Mouse (Mus musculus): ENCODE data around the gene Asic3. TPM values are rescaled to one million over a fixed set of nuclear protein-coding genes. Genes with fewer than 3 reads are reported as not detected.

Asic3 gene
- 0.31 and 0.34 TPM in 2 replicates for polyA plus RNA-seq (2016; fragmentation: Nextera tagmentation; extraction: Ambion mirVana)

DNA sequence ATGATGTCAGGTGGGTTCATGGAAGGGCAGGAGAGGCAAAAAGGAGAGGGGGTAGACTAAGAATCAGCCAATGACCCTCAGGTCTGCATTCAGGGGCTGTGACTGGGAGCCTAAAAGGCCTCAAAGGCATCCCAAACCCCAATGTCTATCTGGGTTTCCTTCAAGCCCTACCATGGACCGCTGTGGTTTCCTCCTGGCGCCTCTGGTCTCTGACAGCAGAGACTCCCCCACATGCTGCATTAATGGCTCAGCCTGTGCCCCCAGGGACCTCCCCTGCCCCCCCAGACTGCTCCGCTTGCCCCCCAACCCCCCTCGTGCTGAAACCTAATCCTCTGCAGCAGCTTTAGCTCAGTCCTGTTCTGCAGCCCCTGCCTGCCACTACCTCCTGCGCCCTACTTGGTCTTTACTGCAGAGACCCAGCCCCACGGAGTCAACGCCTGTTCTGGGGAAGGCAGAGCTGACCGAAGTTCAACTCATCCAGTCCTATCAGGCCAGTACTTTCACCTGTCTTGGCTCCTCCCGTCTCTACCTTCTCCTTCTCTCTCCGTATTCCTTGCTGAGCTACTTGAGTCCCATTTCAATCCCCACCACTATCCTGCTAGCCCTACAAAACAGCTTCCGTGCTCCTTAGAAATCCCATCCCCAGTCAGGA lies at the start of gene Asic3:
Gene Asic3, plus strand, starts transcription at position 351 of the 652 bp plus-strand sequence.
- Histone ChIP-seq H3K4me1 (peaks cover 31% of the 10 kb centered on the region), H3K9me3 (no peaks in the 10 kb centered on the region), H3K27me3 (replicated peaks; ENCODE audit: low read depth, poor library complexity, severe bottlenecking) (0 out of 2 replicates have a peak, but pooled peaks cover 9% of the 10 kb centered on the region), H3K36me3 (replicated peaks) (peaks cover 13% of the 10 kb centered on the region), H3K27ac (replicated peaks) (0 out of 2 replicates have a peak within 1 kb of the TSS, but pooled peaks have one; percentile 21), H3K4me3 (peak within 1 kb of the TSS; percentile 1; the same call in 1 of the 2 replicates)
- DNase-seq (ENCODE audit: low spot score) = peak; percentile 40
- WGBS = 49% methylated on average over 11 of the region's 11 CpGs

DNA sequence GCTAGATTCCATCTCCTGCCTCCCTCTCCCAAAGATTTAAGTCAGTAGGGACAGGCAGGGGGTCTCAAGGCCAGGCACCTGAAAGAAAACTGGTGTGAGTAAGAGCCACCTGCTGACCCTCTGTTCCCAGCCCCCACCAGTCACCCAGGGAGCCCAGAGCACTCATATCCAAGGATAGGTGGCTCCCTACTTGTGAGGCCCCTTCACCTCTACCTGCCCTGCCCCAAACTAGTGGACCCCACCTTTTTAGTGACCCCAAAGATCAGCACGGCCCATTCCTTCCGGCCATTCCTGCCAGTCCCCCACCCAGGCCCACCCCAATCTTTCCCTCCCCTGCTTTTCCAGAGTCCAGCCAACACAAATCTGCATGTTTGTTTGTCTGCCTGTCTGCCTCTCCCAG lies 49.7 kb upstream of the Asic3 start:
- 81% methylated on average over 2 of the region's 2 CpGs for WGBS
- Histone ChIP-seq H3K4me3 (no peak overlapping the region), H3K9me3 (no peaks in the 10 kb centered on the region), H3K4me1 (peaks cover 14% of the 10 kb centered on the region), H3K36me3 (replicated peaks) (no peaks in the 10 kb centered on the region), H3K27me3 (replicated peaks; ENCODE audit: low read depth, poor library complexity, severe bottlenecking) (0 out of 2 replicates have a peak, but pooled peaks cover 3% of the 10 kb centered on the region), H3K27ac (replicated peaks) (no peak overlapping the region)
- no peak for DNase-seq (ENCODE audit: low spot score)

DNA sequence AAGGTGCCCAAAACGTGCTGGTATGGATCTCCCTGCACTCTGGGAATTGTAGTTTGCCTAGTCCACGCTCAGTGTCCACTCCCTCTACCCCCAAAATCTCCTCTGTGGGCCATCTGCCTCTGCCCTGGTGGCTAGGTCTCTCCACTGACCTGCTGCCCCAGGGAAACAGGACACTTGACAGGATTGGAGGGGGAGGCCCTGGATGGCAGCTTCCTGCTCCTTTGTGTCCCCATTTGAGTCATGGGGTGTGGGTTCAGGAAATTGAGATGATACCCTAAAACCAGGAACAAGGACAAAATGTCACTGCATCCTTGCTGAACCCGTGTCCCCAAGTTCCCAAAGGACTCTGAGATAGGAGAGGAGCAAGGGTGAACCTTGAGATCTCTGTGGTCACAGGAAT lies 49.1 kb upstream of the Asic3 start:
- Histone ChIP-seq H3K27ac (replicated peaks) (no peak overlapping the region), H3K9me3 (no peaks in the 10 kb centered on the region), H3K4me3 (no peak overlapping the region), H3K4me1 (peaks cover 15% of the 10 kb centered on the region), H3K36me3 (replicated peaks) (no peaks in the 10 kb centered on the region), H3K27me3 (replicated peaks; ENCODE audit: low read depth, poor library complexity, severe bottlenecking) (0 out of 2 replicates have a peak, but pooled peaks cover 3% of the 10 kb centered on the region)
- no peak for DNase-seq (ENCODE audit: low spot score)
- WGBS = 60% methylated on average over 3 of the region's 3 CpGs

GRCm38 (mm10) chr5:24364508-24364907 lies 48.7 kb upstream of the Asic3 start, which contains the start of gene Nos3:
Nos3 (plus strand) TSS chr5:24364810.
- H3K27me3 ChIP-seq (replicated peaks; ENCODE audit: low read depth, poor library complexity, severe bottlenecking) = 0 out of 2 replicates have a peak, but pooled peaks cover 3% of the 10 kb centered on the region
- WGBS = 48% methylated on average over 12 of the region's 12 CpGs
- H3K27ac ChIP-seq (replicated peaks) = 0 out of 2 replicates have a peak within 1 kb of the TSS, but pooled peaks have one; percentile 37
- H3K4me3 ChIP-seq = peak within 1 kb of the TSS; percentile 25
- no peaks in the 10 kb centered on the region for H3K9me3 ChIP-seq
- H3K4me1 ChIP-seq = peaks cover 19% of the 10 kb centered on the region
- no peak for DNase-seq (ENCODE audit: low spot score)
- H3K36me3 ChIP-seq (replicated peaks) = no peaks in the 10 kb centered on the region

GRCm38 (mm10) chr5:24364963-24365362 lies 48.2 kb upstream of the Asic3 start:
- 0 out of 2 replicates have a peak, but pooled peaks cover 3% of the 10 kb centered on the region for H3K27me3 ChIP-seq (replicated peaks; ENCODE audit: low read depth, poor library complexity, severe bottlenecking)
- no peak for DNase-seq (ENCODE audit: low spot score)
- no peaks in the 10 kb centered on the region for H3K9me3 ChIP-seq
- peaks cover 24% of the 10 kb centered on the region for H3K4me1 ChIP-seq
- no peaks in the 10 kb centered on the region for H3K36me3 ChIP-seq (replicated peaks)
- peak overlapping the region; percentile 25 for H3K4me3 ChIP-seq
- H3K27ac ChIP-seq (replicated peaks) = 0 out of 2 replicates have a peak overlapping the region, but pooled peaks have one; percentile 37
- 84% methylated on average over 10 of the region's 10 CpGs for WGBS

GRCm38 (mm10) chr5:24365528-24365927 lies 47.7 kb upstream of the Asic3 start:
- Histone ChIP-seq H3K27ac (replicated peaks) (no peak overlapping the region), H3K36me3 (replicated peaks) (no peaks in the 10 kb centered on the region), H3K4me1 (peaks cover 25% of the 10 kb centered on the region), H3K4me3 (peak overlapping the region; percentile 25; the same call in 1 of the 2 replicates), H3K9me3 (no peaks in the 10 kb centered on the region), H3K27me3 (replicated peaks; ENCODE audit: low read depth, poor library complexity, severe bottlenecking) (0 out of 2 replicates have a peak, but pooled peaks cover 3% of the 10 kb centered on the region)
- DNase-seq (ENCODE audit: low spot score) = no peak
- WGBS = 32% methylated on average over 5 of the region's 5 CpGs

- Histone ChIP-seq H3K27me3 (replicated peaks; ENCODE audit: low read depth, poor library complexity, severe bottlenecking) (0 out of 2 replicates have a peak, but pooled peaks cover 3% of the 10 kb centered on the region), H3K36me3 (replicated peaks) (no peaks in the 10 kb centered on the region), H3K4me1 (peaks cover 25% of the 10 kb centered on the region), H3K27ac (replicated peaks) (no peak overlapping the region), H3K9me3 (no peaks in the 10 kb centered on the region), H3K4me3 (no peak overlapping the region)
- WGBS = 86% methylated on average over 9 of the region's 9 CpGs
- no peak for DNase-seq (ENCODE audit: low spot score)
Observed at GRCm38 (mm10) chr5:24366426-24366825, 46.8 kb upstream of the Asic3 start.

- 83% methylated on average over 9 of the region's 9 CpGs for WGBS
Observed at GRCm38 (mm10) chr5:24369767-24370166, 43.4 kb upstream of the Asic3 start.

GRCm38 (mm10) chr5:24373807-24374206 lies 39.4 kb upstream of the Asic3 start:
- Histone ChIP-seq H3K4me3 (no peak overlapping the region), H3K27me3 (replicated peaks; ENCODE audit: low read depth, poor library complexity, severe bottlenecking) (no peaks in the 10 kb centered on the region), H3K9me3 (no peaks in the 10 kb centered on the region), H3K27ac (replicated peaks) (no peak overlapping the region), H3K36me3 (replicated peaks) (no peaks in the 10 kb centered on the region), H3K4me1 (peaks cover 26% of the 10 kb centered on the region)
- DNase-seq (ENCODE audit: low spot score) = no peak
- WGBS = 67% methylated on average over 5 of the region's 5 CpGs

More at GRCm38 (mm10) chr5:24369767-24370166, 43.4 kb upstream of the Asic3 start:
- Histone ChIP-seq H3K9me3 (no peaks in the 10 kb centered on the region), H3K4me1 (peaks cover 27% of the 10 kb centered on the region), H3K27me3 (replicated peaks; ENCODE audit: low read depth, poor library complexity, severe bottlenecking) (0 out of 2 replicates have a peak, but pooled peaks cover 3% of the 10 kb centered on the region), H3K4me3 (no peak overlapping the region), H3K27ac (replicated peaks) (no peak overlapping the region), H3K36me3 (replicated peaks) (no peaks in the 10 kb centered on the region)
- DNase-seq (ENCODE audit: low spot score) = no peak

DNA sequence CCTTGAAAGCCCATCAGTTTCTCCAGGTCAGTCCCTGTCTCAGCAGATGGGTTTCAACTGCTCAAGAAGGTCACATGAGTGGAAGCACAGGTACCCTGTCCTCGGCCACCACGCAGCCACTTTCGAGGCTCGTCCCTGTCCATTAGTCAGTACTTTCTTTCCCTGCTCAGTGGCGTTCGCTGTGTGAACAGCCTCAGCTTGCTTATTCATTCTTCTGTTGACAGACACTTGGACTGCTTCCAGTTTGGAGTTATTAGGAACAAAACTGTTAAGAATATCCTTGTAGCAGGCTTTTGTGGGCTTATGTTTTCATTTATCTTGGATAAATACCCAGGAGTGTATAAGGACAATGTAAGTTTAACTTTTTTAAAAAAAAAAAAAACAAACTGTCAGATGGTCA lies 39.0 kb upstream of the Asic3 start:
- H3K4me1 ChIP-seq = peaks cover 24% of the 10 kb centered on the region
- 83% methylated on average over 6 of the region's 6 CpGs for WGBS
- DNase-seq (ENCODE audit: low spot score) = no peak
- no peaks in the 10 kb centered on the region for H3K27me3 ChIP-seq (replicated peaks; ENCODE audit: low read depth, poor library complexity, severe bottlenecking)
- no peaks in the 10 kb centered on the region for H3K9me3 ChIP-seq
- no peaks in the 10 kb centered on the region for H3K36me3 ChIP-seq (replicated peaks)
- no peak overlapping the region for H3K4me3 ChIP-seq
- no peak overlapping the region for H3K27ac ChIP-seq (replicated peaks)

DNA sequence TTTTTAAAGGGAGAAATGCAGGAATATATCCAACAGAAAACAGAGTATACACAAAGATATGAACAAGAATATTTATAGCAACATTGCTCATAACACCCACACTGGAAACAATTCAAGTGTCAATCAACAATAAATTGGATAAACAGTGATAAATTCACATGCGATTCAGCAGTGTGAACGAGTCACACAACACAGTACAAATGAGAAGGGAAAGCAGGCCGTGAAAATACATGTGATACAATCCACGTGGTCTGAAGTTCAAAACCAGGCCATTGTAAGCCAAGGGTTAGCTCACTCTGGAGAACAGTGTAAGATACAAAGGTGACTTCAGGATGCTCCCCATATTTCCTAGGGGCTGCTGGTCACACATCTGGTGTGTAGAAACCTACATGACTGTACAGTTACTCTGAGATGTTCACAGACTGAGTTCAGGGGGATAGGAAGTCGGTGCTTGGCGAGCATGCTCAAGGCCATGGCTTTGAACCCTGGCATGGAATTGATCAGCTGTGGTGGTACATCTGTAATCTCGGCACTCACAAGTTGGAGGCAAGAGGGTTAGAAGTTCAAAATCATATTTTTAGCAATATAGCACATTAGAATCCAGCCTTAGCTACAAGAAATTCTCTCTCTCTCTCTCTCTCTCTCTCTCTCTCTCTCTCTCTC lies 38.4 kb upstream of the Asic3 start:
- Histone ChIP-seq H3K9me3 (no peaks in the 10 kb centered on the region), H3K4me3 (no peak overlapping the region), H3K27ac (replicated peaks) (no peak overlapping the region), H3K4me1 (peaks cover 24% of the 10 kb centered on the region), H3K27me3 (replicated peaks; ENCODE audit: low read depth, poor library complexity, severe bottlenecking) (no peaks in the 10 kb centered on the region), H3K36me3 (replicated peaks) (no peaks in the 10 kb centered on the region)
- DNase-seq (ENCODE audit: low spot score) = no peak
- 86% methylated on average over 7 of the region's 7 CpGs for WGBS

GRCm38 (mm10) chr5:24378700-24379099 lies 34.5 kb upstream of the Asic3 start:
- Histone ChIP-seq H3K36me3 (replicated peaks) (no peaks in the 10 kb centered on the region), H3K27ac (replicated peaks) (no peak overlapping the region), H3K4me1 (peaks cover 34% of the 10 kb centered on the region), H3K4me3 (no peak overlapping the region), H3K9me3 (no peaks in the 10 kb centered on the region), H3K27me3 (replicated peaks; ENCODE audit: low read depth, poor library complexity, severe bottlenecking) (no peaks in the 10 kb centered on the region)
- WGBS = 78% methylated on average over 2 of the region's 2 CpGs
- DNase-seq (ENCODE audit: low spot score) = no peak

Data from embryonic facial prominence, embryonic 10.5 days (tissue).